Mouse (Mus musculus) erythroblast, embryonic 14.5 days (primary cell): ENCODE measurements around the gene Zc3h7b.

Experiments
- GATA1 ChIP-seq: IDR thresholded peaks from 2 replicates; pipeline ENCODE4 v1.6.1; 2012; ENCODE audit warnings: low read length, inconsistent platforms, mixed read lengths
- TAL1 ChIP-seq: IDR thresholded peaks from 3 replicates; pipeline ENCODE4 v1.6.1; 2012; ENCODE audit warnings: low read length, inconsistent platforms, mixed read lengths

DNA sequence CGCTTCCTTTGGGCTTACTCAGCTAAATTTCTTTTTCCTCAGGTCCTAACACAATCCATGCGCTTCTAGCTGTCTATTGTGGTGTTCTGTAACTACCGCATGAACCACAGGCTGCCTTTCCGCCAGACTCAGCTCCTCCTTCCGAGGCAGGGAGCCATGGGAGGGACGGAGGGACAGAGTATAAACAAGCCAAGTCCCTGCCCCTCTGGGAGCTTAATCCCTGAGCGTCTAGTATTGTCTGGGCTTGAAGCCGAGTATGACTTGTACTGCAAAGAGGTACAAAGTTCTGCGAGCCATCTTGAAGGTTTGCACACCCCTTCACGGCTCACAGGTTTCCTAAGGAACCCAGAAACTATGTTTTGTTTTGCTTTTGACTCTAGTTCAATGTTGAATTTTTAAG lies 65.3 kb downstream of the Zc3h7b start:
- no peak for TF ChIP-seq TAL1
- TF ChIP-seq GATA1: no peak
